Mouse (Mus musculus) embryo, embryonic 10.5 days (tissue): ENCODE measurements at regions not wholly inside any gene's neighbourhood (a gene's known extent, or its start where the extent isn't known, plus 50 kb on each side); places are given as distances from the start of the nearest gene placed in this dataset.

ENCODE experiments used
- DNase-seq: peaks from one replicate; pipeline ENCODE4 v3.0.0-alpha.2; 2015; ENCODE audit warnings: low spot score

DNA sequence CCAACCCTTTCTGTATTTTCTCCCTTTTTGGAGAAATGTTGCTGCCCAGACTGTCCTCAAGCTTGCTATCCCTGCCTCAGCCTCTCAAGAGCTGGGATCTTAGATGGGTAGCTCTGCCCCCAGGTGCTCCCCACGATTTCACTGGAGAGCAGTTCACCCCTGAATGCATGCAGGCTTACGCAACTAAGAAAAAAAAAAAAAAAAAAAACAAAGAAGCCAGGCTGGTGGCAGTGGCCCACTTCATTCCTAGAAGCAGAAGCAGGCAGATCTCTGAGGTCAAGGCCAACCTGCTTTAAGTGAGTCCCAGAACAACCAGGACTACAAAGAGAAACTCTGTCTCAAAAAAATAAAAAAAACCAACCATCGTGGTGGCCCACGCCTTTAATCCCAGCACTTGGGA, 51.2 kb upstream of the Fbxo11 start:
- no peak for DNase-seq

GRCm38 (mm10) chr17:88118714-88119113, 53.6 kb upstream of the Fbxo11 start:
- DNase-seq: no peak

GRCm38 (mm10) chr17:88123711-88124110, 58.6 kb upstream of the Fbxo11 start:
- no peak for DNase-seq

DNA sequence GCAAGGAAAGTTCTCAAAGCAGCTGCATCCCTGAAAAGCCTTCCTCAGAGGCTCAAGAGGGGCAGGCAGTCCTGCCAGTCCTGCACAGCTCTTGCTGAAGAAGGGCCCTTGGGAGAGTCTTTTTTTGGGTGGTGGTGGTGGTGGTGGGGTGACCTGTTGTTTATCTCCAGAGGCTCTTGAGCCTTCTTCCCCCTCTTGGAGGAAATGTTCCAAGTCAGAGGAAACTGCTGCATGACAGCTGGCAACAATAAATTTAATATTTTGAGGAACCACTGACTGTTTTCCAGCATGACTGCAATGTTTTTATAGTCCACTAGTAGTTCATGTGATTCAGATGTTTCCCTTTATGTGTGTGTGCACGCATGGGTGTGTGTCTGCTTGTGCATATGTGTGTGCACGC, 62.0 kb upstream of the Fbxo11 start:
- DNase-seq: no peak

DNA sequence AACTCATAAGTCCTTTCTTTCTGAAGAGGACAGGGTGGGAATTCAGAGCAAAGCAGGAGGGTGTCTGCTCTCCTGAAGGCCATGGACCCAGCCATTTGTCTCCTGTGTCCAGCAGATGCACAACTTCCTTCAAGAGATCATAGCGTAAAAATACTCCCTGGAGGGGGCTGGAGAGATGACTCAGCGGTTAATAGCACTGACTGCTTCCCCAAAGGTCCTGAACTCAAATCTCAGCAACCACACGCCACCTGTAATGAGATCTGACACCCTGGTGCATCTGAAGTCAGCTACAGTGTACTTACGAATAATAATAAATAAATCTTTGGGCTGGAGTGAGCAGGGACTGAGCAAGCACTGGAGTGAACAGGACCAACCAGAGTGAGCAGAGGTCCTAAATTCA, 66.2 kb upstream of the Fbxo11 start:
- no peak for DNase-seq

- no peak for DNase-seq
Measured at GRCm38 (mm10) chr17:88131980-88132379, 66.9 kb upstream of the Fbxo11 start.

DNA sequence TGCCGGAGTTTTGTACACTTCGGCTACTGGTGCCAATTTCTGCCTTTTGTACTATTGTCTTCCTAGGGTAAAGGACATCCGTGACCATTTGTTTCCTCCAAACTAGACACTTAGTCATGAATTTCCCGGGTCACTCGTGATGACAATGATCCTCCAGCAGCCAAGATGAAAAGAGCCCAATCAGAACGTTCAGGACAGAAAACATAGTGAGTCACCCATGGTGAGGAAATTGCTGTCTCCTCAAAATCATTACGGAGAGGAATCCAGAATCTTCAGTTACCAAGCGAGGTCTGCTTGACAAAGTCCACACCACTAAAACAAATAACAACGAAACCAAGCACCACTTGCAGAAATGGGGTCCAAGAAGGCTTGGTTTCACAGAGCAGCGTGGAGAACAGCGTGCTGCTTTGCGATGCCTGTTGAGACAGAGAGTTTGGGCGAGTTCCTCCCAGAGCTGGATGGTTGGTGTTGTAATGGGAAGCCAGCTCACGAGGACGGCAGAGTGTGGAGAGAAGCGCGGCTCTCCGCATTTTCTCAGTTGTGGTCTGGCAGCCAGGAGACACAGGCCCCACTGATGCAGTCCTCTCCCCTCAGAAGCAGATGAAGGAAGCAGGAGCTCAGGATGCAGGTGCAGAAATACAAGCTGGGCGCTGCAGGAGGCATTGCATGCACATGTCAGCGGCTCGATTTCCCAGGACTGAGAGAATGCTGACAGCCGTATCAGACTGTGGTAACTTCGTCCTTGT, 67.7 kb upstream of the Fbxo11 start:
- DNase-seq: no peak

DNA sequence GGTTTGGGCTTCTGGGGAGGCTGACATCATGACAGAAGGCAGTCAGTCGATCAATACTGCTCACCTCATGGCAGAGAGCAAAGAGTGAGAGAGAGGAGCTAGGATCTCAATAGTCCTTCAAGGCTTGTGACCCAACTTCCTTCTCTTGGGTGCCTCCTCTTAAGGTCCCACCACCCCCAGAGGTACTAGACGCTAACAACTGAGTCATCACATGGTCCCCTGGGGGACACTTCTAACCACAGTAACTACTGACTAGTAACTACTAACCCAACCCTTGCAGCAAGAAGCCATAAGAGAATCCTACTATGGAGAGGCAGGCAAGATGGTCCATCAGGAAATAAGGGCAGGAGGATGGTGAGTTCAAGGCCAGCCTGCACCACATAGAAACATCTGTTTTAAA, 69.5 kb upstream of the Fbxo11 start:
- no peak for DNase-seq

DNA sequence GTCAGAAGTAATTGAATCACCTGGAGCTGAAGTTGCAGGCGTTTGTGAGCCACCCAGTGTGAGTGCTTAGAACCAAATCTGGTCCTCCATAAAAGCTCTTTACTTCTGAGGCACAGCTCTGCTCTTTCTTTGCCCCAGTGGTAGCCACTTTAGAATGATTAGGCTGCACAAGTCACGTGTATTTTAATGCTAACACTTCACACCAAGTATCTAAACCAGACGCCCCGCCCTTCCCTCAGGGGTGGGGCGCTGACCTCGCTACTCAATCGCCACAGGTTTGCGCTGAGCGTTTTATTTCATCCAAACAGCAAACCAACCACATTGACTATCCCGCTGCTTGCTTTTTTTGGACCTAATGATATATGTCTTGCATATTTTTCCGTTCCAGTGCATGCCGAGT, 76.4 kb upstream of the Fbxo11 start:
- DNase-seq: no peak

- no peak for DNase-seq
Measured at GRCm38 (mm10) chr17:88142003-88142402, 76.9 kb upstream of the Fbxo11 start.

GRCm38 (mm10) chr17:88142809-88143208, 77.7 kb upstream of the Fbxo11 start:
- no peak for DNase-seq

GRCm38 (mm10) chr17:88143378-88143943, 78.4 kb upstream of the Fbxo11 start:
- DNase-seq: no peak

- no peak for DNase-seq
Measured at GRCm38 (mm10) chr17:88158550-88158949, 93.5 kb upstream of the Fbxo11 start.

GRCm38 (mm10) chr17:88159212-88159668, 94.1 kb upstream of the Fbxo11 start:
- DNase-seq: peak; percentile 40

GRCm38 (mm10) chr17:88159851-88160676, 95.0 kb upstream of the Fbxo11 start:
- no peak for DNase-seq

GRCm38 (mm10) chr17:88160677-88161001, 95.5 kb upstream of the Fbxo11 start:
- no peak for DNase-seq

DNA sequence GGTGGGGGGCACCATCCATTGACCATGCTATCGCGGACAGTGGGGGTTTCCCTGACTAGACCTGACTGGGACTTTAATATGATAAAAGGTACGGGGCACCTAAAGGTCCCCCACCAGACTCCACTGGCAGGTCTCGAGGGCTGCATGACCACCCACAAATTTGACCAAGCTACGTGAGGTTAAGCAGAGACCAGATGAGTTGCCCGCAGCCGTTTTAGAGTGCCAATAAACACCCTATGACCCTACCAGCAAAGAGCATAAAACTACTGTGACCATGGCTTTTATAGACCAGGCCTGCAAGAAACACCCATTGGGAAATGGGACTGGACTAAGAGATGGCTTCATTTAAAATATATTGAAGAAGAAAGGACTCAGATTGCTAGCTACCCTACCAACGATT, 96.7 kb upstream of the Fbxo11 start:
- no peak for DNase-seq

DNA sequence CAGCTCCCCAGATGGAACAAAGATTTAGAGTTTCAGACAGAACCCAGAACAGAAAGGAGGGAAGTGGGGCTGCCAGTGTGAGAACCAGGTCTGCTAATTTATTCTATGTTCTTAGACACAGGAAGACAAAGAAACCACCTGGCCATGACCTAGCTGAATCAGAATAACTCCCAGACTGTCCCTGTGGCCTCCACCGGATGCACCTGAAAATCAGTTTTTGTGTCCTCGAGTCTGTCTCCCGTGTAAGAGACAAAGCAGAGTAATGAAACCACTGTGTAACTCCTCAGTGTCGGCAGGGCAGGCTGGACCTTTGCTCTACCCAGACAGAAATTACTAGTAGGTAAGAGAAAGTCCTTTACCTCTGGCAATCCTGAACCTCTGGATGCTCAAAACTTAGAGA, 99.7 kb upstream of the Fbxo11 start:
- no peak for DNase-seq

GRCm38 (mm10) chr17:88165811-88166210, 100.7 kb upstream of the Fbxo11 start:
- no peak for DNase-seq

DNA sequence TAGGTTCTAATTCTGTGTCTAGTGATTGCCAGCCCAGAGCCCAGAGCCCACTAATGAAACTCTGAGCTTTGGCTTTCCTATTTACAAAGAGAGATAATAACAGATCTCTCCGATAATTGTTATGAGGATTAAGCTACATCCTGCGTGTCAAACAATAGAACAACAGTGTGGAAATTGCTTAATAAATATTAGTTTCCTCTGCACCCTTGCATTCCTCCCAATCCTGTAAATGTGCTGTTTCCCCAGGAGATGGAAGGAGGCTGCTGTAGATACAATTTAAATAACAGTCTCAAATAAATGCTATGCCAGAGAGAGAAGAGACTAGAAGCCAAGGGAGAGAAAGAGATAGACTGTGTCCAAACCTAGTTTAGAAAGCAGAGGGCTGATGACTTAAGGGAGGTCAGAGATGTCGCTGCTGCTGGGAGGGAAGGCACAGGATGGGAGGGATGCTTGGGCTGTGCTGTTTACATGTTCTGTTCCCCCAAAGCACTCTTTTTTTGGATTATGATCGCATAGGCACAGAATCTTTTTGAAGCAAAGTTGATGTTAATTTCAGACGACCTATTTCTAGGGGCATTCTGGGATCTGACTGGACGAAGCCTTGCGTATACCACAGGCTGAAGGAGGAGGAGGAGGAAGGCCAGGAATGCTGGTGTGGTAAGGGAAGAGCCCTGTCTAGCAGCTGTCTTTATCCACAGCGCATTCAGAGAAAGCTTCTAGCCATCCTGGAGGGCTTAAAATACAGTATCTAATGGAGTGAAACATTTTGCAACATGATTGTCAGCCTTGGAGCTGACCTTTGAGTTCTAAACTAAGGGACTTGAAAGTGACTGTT, 103.4 kb upstream of the Fbxo11 start:
- DNase-seq: no peak

- DNase-seq: no peak
Measured at GRCm38 (mm10) chr17:88171606-88172005, 106.5 kb upstream of the Fbxo11 start.

DNA sequence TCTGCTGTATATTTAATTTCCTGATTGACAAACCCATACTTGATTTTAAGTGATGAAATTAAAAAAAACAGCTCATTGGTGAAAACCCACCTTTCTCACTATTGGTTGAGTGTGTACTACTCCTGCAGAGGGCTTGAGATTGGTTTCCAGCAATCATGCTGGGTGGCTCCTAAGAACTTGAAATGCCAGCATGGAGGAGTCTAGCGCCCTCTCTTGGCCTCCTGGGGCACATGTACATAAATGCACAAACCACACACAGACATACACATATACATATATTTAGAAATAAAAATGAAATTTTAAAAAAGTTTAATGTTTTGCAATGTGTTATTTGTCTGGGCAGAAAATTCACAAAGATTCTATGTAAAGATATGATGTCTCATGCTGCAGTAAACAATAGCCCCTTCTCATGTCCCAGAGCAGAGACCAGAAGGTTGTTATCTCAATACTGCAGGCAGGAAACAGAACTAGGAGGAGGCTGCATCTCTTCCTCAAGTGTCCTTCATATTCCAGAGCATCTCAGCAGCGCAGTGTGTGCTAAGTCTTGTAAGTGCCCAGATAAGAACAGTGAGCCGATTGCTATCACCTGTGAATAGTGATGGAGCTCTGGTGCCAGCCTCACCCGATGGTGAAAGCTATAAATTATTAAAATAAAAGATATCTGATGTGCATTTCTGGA, 108.4 kb upstream of the Fbxo11 start:
- DNase-seq: no peak
